In the genomic region with DNA sequence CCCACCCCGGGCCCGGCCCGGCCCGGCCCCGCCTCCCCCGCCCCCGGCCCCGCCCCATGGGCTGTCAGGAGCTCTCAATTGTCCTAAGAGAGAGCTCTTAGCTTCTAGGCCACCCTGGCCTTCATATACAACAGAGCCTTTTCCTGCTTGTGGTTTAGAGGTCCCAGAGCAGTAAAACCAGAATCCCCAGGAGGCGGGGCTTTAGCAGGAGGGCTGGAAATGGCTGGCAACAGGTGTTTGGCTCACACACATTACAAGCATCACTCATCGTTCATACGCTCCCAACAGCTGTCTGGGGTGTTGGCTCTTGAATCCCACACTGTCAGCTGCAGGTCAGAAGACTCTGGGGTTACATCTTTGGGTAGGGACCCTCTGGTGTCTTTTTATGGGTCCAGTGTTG, we compare ENCODE assay signal across 8 mouse cellular contexts. TPM values are rescaled to one million over a fixed set of nuclear protein-coding genes. Genes with fewer than 3 reads are reported as not detected.
DNase-seq lines count a peak whose midpoint lies in the region; ATAC-seq and TF ChIP-seq lines count a peak whose summit lies in the region.

No protein-coding gene starts in this region.

- H3K9me3 ChIP-seq in lung, embryonic 14.5 days (ENCODE audit: low read depth, low read length): no peaks in the 10 kb centered on the region
- no peaks in the 10 kb centered on the region for H3K9me3 ChIP-seq in embryonic facial prominence, embryonic 14.5 days (ENCODE audit: control insufficient read depth, low read length)
- H3K9me3 ChIP-seq in liver, embryonic 11.5 days (ENCODE audit: control insufficient read depth, low read length): no peaks in the 10 kb centered on the region

- peak overlapping the region; percentile 10; the same call in 1 of the 2 replicates for H3K4me2 ChIP-seq in lung, embryonic 14.5 days
- peak overlapping the region; percentile 35; the same call in 1 of the 2 replicates for H3K4me2 ChIP-seq in embryonic facial prominence, embryonic 14.5 days (ENCODE audit: low read depth, low read length)
- H3K4me2 ChIP-seq in liver, embryonic 11.5 days: peak overlapping the region; percentile 30

- no peaks in the 10 kb centered on the region for H3K4me1 ChIP-seq in lung, embryonic 14.5 days (ENCODE audit: insufficient read depth)
- H3K4me1 ChIP-seq in embryonic facial prominence, embryonic 14.5 days (ENCODE audit: control insufficient read depth, insufficient read depth, low read length): 0 out of 2 replicates have a peak, but pooled peaks cover 2% of the 10 kb centered on the region
- H3K4me1 ChIP-seq in liver, embryonic 11.5 days (replicated peaks; ENCODE audit: control insufficient read depth, insufficient read depth, low read length): peaks cover 10% of the 10 kb centered on the region

- 6% methylated on average over 11 of the region's 11 CpGs for WGBS in lung, embryonic 14.5 days
- WGBS in embryonic facial prominence, embryonic 14.5 days: 22% methylated on average over 3 of the region's 11 CpGs
- WGBS in liver, embryonic 11.5 days: 17% methylated on average over 7 of the region's 11 CpGs

- no peak overlapping the region for H3K4me3 ChIP-seq in lung, embryonic 14.5 days (ENCODE audit: low read depth, low read length)
- no peak overlapping the region for H3K4me3 ChIP-seq in embryonic facial prominence, embryonic 14.5 days (ENCODE audit: low read depth, low read length)
- H3K4me3 ChIP-seq in liver, embryonic 11.5 days (ENCODE audit: low read depth, low read length): no peak overlapping the region

- H3K36me3 ChIP-seq in lung, embryonic 14.5 days (ENCODE audit: insufficient read depth): no peaks in the 10 kb centered on the region
- no peaks in the 10 kb centered on the region for H3K36me3 ChIP-seq in embryonic facial prominence, embryonic 14.5 days (ENCODE audit: control insufficient read depth, insufficient read depth, low read length)
- H3K36me3 ChIP-seq in liver, embryonic 11.5 days (ENCODE audit: control insufficient read depth, insufficient read depth, low read length): no peaks in the 10 kb centered on the region

- peak; percentile 73; the same call in 1 of the 2 replicates for ATAC-seq in lung, embryonic 14.5 days (ENCODE audit: insufficient read depth)
- ATAC-seq in embryonic facial prominence, embryonic 14.5 days (ENCODE audit: low read depth): peak; percentile 94
- peak; percentile 51; the same call in 1 of the 2 replicates for ATAC-seq in liver, embryonic 11.5 days (replicated peaks; ENCODE audit: low FRiP score)

- H3K27me3 ChIP-seq in lung, embryonic 14.5 days (ENCODE audit: insufficient read depth, low read length): no peaks in the 10 kb centered on the region
- H3K27me3 ChIP-seq in embryonic facial prominence, embryonic 14.5 days (replicated peaks; ENCODE audit: control insufficient read depth, insufficient read depth, low read length): no peaks in the 10 kb centered on the region
- no peaks in the 10 kb centered on the region for H3K27me3 ChIP-seq in liver, embryonic 11.5 days (replicated peaks; ENCODE audit: control insufficient read depth, insufficient read depth, low read length)

- no peak for TF ChIP-seq CTCF in lung, embryonic 14.5 days (IDR thresholded peaks at IDR 0.05; ENCODE audit: low read depth)

- H3K27ac ChIP-seq in lung, embryonic 14.5 days (ENCODE audit: low read depth): no peak overlapping the region
- no peak overlapping the region for H3K27ac ChIP-seq in embryonic facial prominence, embryonic 14.5 days (replicated peaks; ENCODE audit: low read depth, low read length)
- H3K27ac ChIP-seq in liver, embryonic 11.5 days (ENCODE audit: low read depth, low read length): no peak overlapping the region

- DNase-seq in lung, embryonic 14.5 days: peak; percentile 31
- no peak for DNase-seq in lung, postnatal 14 days
- peak; percentile 89 for DNase-seq in embryonic facial prominence, embryonic 14.5 days (ENCODE audit: low spot score)
- no peak for DNase-seq in liver, embryonic 11.5 days (ENCODE audit: low spot score)
- DNase-seq in thymus, postnatal 0 days (ENCODE audit: low spot score): peak; percentile 69
- DNase-seq in cerebellum, postnatal 10 days: no peak
- no peak for DNase-seq in c-Kit-positive CD71-positive TER-119-positive erythroid progenitor cells, embryonic 14.5 days (ENCODE audit: low spot score)
- no peak for DNase-seq in urinary bladder, postnatal 36 days (ENCODE audit: low spot score in 2 of 2)

- no peak overlapping the region for H3K9ac ChIP-seq in lung, embryonic 14.5 days
- H3K9ac ChIP-seq in embryonic facial prominence, embryonic 14.5 days (ENCODE audit: low read depth, low read length): no peak overlapping the region
- no peak overlapping the region for H3K9ac ChIP-seq in liver, embryonic 11.5 days (ENCODE audit: low read depth, low read length)

RNA-seq across cellular contexts. Expression of a gene that starts 7.2 kb away (rescaled TPM):
- polyA plus RNA-seq in lung, embryonic 14.5 days (2014; fragmentation: Nextera tagmentation; extraction: Ambion mirVana): 71.6 and 74.1 TPM in 2 replicates
- polyA plus RNA-seq in embryonic facial prominence, embryonic 14.5 days (2014; fragmentation: Nextera tagmentation; extraction: Ambion mirVana): 72.8 and 80.1 TPM in 2 replicates
- polyA plus RNA-seq in liver, embryonic 11.5 days (2014; fragmentation: Nextera tagmentation; extraction: Ambion mirVana): 34.7 and 41.6 TPM in 2 replicates
- polyA plus RNA-seq in thymus, postnatal 0 days (2015; fragmentation: Nextera tagmentation; extraction: Ambion mirVana): 36.9 and 44.3 TPM in 2 replicates

RNA-seq across cellular contexts. Expression of a gene that starts 52.5 kb away (rescaled TPM):
- polyA plus RNA-seq in lung, embryonic 14.5 days (2014; fragmentation: Nextera tagmentation; extraction: Ambion mirVana): 93.7 and 94.5 TPM in 2 replicates
- 89.2 and 99.6 TPM in 2 replicates for polyA plus RNA-seq in embryonic facial prominence, embryonic 14.5 days (2014; fragmentation: Nextera tagmentation; extraction: Ambion mirVana)
- 129 TPM in 2 replicates for polyA plus RNA-seq in liver, embryonic 11.5 days (2014; fragmentation: Nextera tagmentation; extraction: Ambion mirVana)
- polyA plus RNA-seq in thymus, postnatal 0 days (2015; fragmentation: Nextera tagmentation; extraction: Ambion mirVana): 143 and 149 TPM in 2 replicates

RNA-seq across cellular contexts. Expression of a gene that starts 54.2 kb away (rescaled TPM):
- 71.3 and 71.7 TPM in 2 replicates for polyA plus RNA-seq in lung, embryonic 14.5 days (2014; fragmentation: Nextera tagmentation; extraction: Ambion mirVana)
- 56.5 and 64.1 TPM in 2 replicates for polyA plus RNA-seq in embryonic facial prominence, embryonic 14.5 days (2014; fragmentation: Nextera tagmentation; extraction: Ambion mirVana)
- 104 and 105 TPM in 2 replicates for polyA plus RNA-seq in liver, embryonic 11.5 days (2014; fragmentation: Nextera tagmentation; extraction: Ambion mirVana)
- polyA plus RNA-seq in thymus, postnatal 0 days (2015; fragmentation: Nextera tagmentation; extraction: Ambion mirVana): 110 and 116 TPM in 2 replicates

RNA-seq across cellular contexts. Expression of a gene that starts 55.3 kb away (rescaled TPM):
- polyA plus RNA-seq in lung, embryonic 14.5 days (2014; fragmentation: Nextera tagmentation; extraction: Ambion mirVana): 16.0 and 17.2 TPM in 2 replicates
- polyA plus RNA-seq in embryonic facial prominence, embryonic 14.5 days (2014; fragmentation: Nextera tagmentation; extraction: Ambion mirVana): 11.9 and 12.3 TPM in 2 replicates
- polyA plus RNA-seq in liver, embryonic 11.5 days (2014; fragmentation: Nextera tagmentation; extraction: Ambion mirVana): 18.2 and 21.0 TPM in 2 replicates
- polyA plus RNA-seq in thymus, postnatal 0 days (2015; fragmentation: Nextera tagmentation; extraction: Ambion mirVana): 9.9 and 10.7 TPM in 2 replicates

Comparison
In these comparisons a context has a peak if more than half of its experiments do, and no peak if none do; other contexts are left out.
1. DNase-seq: peak in lung, embryonic 14.5 days (single experiment), embryonic facial prominence, embryonic 14.5 days (single experiment) and thymus, postnatal 0 days (single experiment); none in lung, postnatal 14 days (single experiment), liver, embryonic 11.5 days (single experiment), cerebellum, postnatal 10 days (0 of 2), c-Kit-positive CD71-positive TER-119-positive erythroid progenitor cells, embryonic 14.5 days (single experiment) and urinary bladder, postnatal 36 days (0 of 2).
2. Peak in every context shown above with its lines, with median percentiles within 50 percentile points of each other: ATAC-seq and H3K4me2 ChIP-seq.